In genomic region chr1:160047481-160047931, GRCm38 (mm10) we compare ENCODE assay signal across 17 mouse cellular contexts. TPM values are rescaled to one million over a fixed set of nuclear protein-coding genes. Genes with fewer than 3 reads are reported as not detected.
A peak's percentile ranks its signal among the peaks of the same experiment; 100 is the strongest.
DNase-seq lines count a peak whose midpoint lies in the region; ATAC-seq and TF ChIP-seq lines count a peak whose summit lies in the region.
"Had no signal": no experiment of that assay in that cellular context is flagged by ENCODE, and none has a peak within 500 bp of the region (broad histone marks: within the 10 kb centered on the region; RNA-seq: fewer than 3 reads in every experiment).

No protein-coding gene starts in this region.

- no peak overlapping the region for H3K4me3 ChIP-seq in liver, embryonic 12.5 days
- H3K4me3 ChIP-seq in bone marrow, adult 2 months (replicated peaks; ENCODE audit: control insufficient read depth, low read depth, low read length) = no peak overlapping the region
- H3K4me3 ChIP-seq in midbrain, embryonic 15.5 days = no peak overlapping the region
- H3K4me3 ChIP-seq: embryonic facial prominence, embryonic 13.5 days; megakaryocyte, embryonic 14.5 days; neural tube, embryonic 12.5 days had no signal

- TF ChIP-seq POLR2A in bone marrow, adult 2 months (IDR thresholded peaks at IDR 0.05; ENCODE audit: borderline replicate concordance, control insufficient read depth, low read depth, low read length) = no peak

- H3K9ac ChIP-seq in liver, embryonic 12.5 days = no peak overlapping the region
- no peak overlapping the region for H3K9ac ChIP-seq in midbrain, embryonic 15.5 days
- H3K9ac ChIP-seq: embryonic facial prominence, embryonic 13.5 days; neural tube, embryonic 12.5 days had no signal

- peaks cover 85% of the 10 kb centered on the region for H3K4me1 ChIP-seq in liver, embryonic 12.5 days
- H3K4me1 ChIP-seq in bone marrow, adult 2 months (ENCODE audit: control insufficient read depth, insufficient read depth, low read length) = peaks cover 5% of the 10 kb centered on the region
- peaks cover 5% of the 10 kb centered on the region for H3K4me1 ChIP-seq in midbrain, embryonic 15.5 days

- DNase-seq in liver = no peak
- DNase-seq in CD4-positive helper T cell, adult 2 months (ENCODE audit: low read depth, low spot score) = peak; percentile 58
- DNase-seq in adrenal gland, postnatal 14 days = no peak
- DNase-seq in cerebellum, postnatal 36 days = no peak
- DNase-seq: cerebellum, adult 8-10 months; kidney, adult 8-10 months; kidney, postnatal 25 days; right cerebral cortex, postnatal 25 days had no signal

- WGBS in liver, embryonic 12.5 days (ENCODE audit: insufficient replicate concordance) = 76% methylated on average over 7 of the region's 7 CpGs
- 62% methylated on average over 7 of the region's 7 CpGs for WGBS in bone marrow, adult 2 months
- WGBS in midbrain, embryonic 15.5 days = 88% methylated on average over 7 of the region's 7 CpGs

- ATAC-seq in liver, embryonic 12.5 days = no peak
- peak; percentile 16 for ATAC-seq in megakaryocyte, adult 5-6 weeks (ENCODE audit: poor library complexity, severe bottlenecking)
- no peak for ATAC-seq in midbrain, embryonic 15.5 days (replicated peaks)
- ATAC-seq: hindbrain, postnatal 0 days; midbrain, embryonic 16.5 days had no signal

- no peak for TF ChIP-seq CTCF in bone marrow, adult 2 months (IDR thresholded peaks at IDR 0.05; ENCODE audit: control insufficient read depth, insufficient read depth, low read length)

- peak overlapping the region; percentile 74 for H3K4me2 ChIP-seq in liver, embryonic 12.5 days
- H3K4me2 ChIP-seq in midbrain, embryonic 15.5 days = no peak overlapping the region
- H3K4me2 ChIP-seq: embryonic facial prominence, embryonic 13.5 days; neural tube, embryonic 12.5 days had no signal

- H3K27me3 ChIP-seq in liver, embryonic 12.5 days (replicated peaks) = no peaks in the 10 kb centered on the region
- no peaks in the 10 kb centered on the region for H3K27me3 ChIP-seq in midbrain, embryonic 15.5 days (replicated peaks)
- H3K27me3 ChIP-seq: neural tube, embryonic 12.5 days had no signal

- H3K36me3 ChIP-seq in liver, embryonic 12.5 days = 0 out of 2 replicates have a peak, but pooled peaks cover 3% of the 10 kb centered on the region
- no peaks in the 10 kb centered on the region for H3K36me3 ChIP-seq in midbrain, embryonic 15.5 days (replicated peaks)
- H3K36me3 ChIP-seq: embryonic facial prominence, embryonic 13.5 days; neural tube, embryonic 12.5 days had no signal

- no peak overlapping the region for H3K27ac ChIP-seq in liver, embryonic 12.5 days
- H3K27ac ChIP-seq in bone marrow, adult 2 months (ENCODE audit: control insufficient read depth, insufficient read depth, low read depth, low read length, poor library complexity) = peak overlapping the region; percentile 53; the same call in 1 of the 2 replicates
- H3K27ac ChIP-seq in midbrain, embryonic 15.5 days = no peak overlapping the region
- H3K27ac ChIP-seq: embryonic facial prominence, embryonic 13.5 days; hindbrain, postnatal 0 days; neural tube, embryonic 12.5 days had no signal

- H3K9me3 ChIP-seq in liver, embryonic 12.5 days (replicated peaks) = no peaks in the 10 kb centered on the region
- H3K9me3 ChIP-seq in midbrain, embryonic 15.5 days = no peaks in the 10 kb centered on the region
- H3K9me3 ChIP-seq: embryonic facial prominence, embryonic 13.5 days; megakaryocyte, embryonic 14.5 days; neural tube, embryonic 12.5 days had no signal

RNA-seq across cellular contexts. Expression of gene 4930523C07Rik, which starts 3.3 kb away (rescaled TPM):
- polyA plus RNA-seq in liver, embryonic 12.5 days (2016; fragmentation: Nextera tagmentation; extraction: Ambion mirVana) = 24.1 and 26.5 TPM in 2 replicates
- polyA plus RNA-seq in bone marrow, adult 2 months (2011; ENCODE audit: insufficient read depth, insufficient read length, low replicate concordance, missing spikeins) = 70.1 and 95.2 TPM in 2 replicates
- total RNA-seq in megakaryocyte, adult 5-6 weeks (2015) = 54.6 and 66.3 TPM in 2 replicates
- total RNA-seq in megakaryocyte, adult 5-6 weeks (2017) = 48.8 and 62.2 TPM in 2 replicates
- 24.5 and 39.8 TPM in 2 replicates for total RNA-seq in adrenal gland, postnatal 14 days (2021)
- 1.7 TPM in 2 replicates for polyA plus RNA-seq in midbrain, embryonic 15.5 days (2015; fragmentation: Nextera tagmentation; extraction: Ambion mirVana)
